Mouse (Mus musculus): ENCODE measurements at regions not wholly inside any gene's neighbourhood (a gene's known extent, or its start where the extent isn't known, plus 50 kb on each side); places are given as distances from the start of the nearest gene placed in this dataset.
A peak's percentile ranks its signal among the peaks of the same experiment; 100 is the strongest.

DNA sequence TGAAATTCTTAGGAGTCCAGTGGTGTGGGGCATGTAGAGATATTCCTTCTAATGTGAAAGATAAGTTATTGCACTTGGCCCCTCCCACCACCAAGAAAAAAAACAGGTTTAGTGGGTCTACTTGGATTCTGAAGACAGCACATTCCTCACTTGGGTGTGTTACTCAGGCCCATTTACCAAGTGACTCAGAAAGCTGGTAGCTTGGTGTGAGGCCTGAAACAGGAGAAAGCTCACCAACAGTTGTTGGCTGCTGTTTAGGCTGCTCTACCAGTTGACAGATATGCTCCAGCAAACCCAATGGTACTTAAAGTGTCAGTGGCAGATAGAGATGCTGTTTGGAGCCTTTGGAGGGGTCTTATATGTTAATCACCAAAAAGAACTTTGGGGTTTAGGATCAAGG is 207.8 kb upstream of the Gm11042 start:
- no peak for DNase-seq (ENCODE audit: low read depth, low spot score)

DNA sequence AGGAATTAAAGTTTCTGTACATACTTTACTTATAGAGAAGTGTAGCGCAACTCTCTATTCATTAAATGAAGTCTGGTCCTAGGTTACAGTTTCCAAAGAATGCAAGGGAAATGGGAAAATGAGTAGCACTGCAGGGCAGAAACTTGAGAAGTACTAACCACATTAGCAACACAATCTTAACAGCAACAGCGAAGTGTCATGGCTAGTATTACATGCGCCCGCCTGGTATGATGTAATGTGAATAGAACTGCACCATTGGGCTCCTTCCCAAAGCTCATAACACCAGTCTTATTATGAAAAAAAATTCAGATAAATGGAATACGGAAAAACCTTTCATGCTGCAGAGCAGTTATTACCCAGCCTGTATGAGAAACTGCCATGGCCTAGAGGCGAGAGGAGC is 201.8 kb upstream of the Gm11042 start:
- peak; percentile 4 for DNase-seq (ENCODE audit: low read depth, low spot score)

DNA sequence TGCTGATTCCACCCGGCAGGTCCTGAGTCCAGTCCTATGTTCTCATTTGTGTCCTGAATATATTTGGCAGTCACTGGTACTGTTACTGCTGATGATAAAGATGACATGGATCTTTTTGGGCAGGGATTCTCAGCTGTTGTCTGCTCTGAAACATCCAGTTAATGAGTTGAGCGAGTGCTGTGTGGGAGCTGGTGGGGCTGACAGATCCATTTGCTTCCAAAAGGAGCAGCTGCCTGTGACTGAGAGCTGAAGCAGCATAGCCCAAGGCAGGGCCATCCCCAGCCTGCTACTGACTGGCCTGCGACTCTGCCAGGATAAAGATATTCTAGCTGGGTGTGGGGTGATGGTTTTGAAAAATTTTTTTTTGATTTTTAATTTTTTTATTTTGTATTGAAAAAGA is 200.3 kb upstream of the Gm11042 start:
- DNase-seq (ENCODE audit: low read depth, low spot score) = peak; percentile 20

DNA sequence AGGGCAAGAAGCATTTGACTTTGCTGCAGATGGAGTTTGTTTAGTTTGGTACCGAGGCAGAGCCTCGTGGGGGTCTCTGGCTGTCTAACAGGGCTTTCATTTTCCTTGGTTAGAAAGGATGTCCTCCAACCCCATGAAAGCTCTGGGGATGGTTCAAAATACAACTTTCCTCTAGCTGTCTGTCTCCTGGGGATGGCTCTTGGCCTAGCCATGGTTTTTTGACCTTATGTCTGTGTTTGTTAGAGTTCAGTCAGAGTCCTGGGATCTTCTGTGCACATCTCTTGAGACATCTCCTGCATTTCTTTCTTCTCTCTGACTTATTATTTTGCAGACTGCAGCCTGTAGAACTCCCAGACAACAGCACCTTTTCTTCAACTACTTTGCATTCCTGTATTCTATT is 186.6 kb upstream of the Gm11042 start:
- DNase-seq (ENCODE audit: low read depth, low spot score) = no peak

DNA sequence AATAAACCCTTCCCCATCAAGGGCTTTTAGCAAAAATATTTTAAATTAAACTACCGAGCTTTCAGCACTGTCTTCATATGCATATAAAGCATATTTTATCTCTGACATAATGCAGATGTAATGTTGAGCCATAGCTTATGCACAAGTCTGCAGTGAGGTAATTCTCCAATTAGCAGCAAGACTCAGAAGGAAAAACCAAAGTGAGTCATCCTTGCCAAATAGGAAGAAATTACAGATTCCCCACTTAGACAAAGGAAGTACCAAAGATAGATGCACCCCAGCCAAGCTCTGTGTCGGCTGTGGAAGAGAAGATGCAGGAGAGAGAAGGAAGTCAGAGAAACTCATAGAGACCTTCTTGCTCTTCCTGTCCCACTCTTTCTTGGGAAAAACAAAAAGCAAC is 161.4 kb upstream of the Gm11042 start:
- no peak for DNase-seq (ENCODE audit: low read depth, low spot score)

DNA sequence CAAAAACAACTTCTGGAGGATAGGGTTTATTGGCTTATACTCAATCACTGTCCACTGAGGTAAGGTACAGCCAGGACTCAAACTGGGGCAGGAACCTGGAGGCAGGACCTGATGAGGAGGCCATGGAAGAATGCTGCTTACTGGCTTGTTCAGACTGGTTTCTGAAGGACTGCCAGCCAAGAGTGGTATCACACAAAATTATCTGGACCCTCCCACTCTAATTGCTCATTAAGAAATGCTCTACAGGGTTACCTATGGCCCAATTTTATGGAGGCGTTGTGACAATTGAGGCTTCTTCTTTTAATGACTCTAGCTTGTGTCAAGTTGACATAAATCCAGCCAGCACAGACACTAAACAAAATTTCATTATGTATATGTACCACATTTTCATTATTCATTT is 158.5 kb upstream of the Gm11042 start:
- DNase-seq (ENCODE audit: low read depth, low spot score) = no peak

DNA sequence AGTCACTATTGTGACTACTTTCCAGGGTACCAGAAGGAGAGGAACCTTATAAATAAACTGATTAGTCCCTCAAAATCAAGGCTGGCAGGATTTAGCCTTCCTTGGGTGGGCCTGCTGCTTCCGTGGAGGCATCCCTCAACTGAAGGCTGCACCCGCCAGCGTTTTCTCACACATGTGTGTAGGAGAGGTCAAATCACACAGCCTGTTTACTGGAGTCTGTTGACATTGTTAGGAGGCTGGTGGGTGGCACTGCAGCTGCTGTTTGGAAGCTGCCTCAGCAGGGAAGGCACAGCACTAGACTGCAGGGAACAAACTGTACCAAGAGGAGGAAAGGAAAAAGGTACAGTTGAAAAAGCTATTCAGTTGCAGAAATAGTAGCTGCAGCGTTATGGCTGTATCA is 142.3 kb upstream of the Gm11042 start:
- DNase-seq (ENCODE audit: low read depth, low spot score) = no peak

DNA sequence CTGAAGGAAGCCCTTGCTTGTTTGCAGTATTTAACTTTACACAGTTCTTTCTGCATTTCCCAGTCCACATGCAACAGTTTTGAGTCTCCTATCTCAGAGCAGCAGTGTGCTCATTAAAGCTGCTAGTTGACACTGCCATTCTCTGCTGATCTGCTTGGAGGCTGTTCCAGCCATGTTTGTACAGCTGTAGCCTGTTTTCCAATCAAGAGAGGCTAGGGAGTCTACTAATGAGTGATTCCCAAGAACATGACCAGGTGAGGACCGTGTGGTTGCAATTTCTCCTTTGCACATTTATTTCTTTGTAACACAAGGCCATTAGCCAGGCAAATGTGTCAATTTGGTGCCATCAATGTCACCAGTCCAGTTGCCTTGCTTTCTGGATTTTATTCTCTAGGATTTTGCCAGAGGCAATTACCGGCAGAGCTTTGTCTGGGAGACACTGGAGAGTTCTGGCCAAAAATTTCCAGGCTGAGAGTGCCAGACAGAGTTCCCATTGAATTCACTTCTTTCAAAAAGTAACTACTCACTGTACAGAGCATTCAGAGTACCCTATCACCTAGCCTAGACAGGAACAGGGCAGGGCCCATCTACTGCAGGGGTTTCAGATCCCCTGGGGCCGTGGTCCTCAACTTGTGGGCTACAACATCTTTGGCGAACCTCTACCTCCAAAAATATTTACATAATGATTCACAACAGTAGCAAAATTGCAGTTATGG is 136.3 kb upstream of the Gm11042 start:
- DNase-seq (ENCODE audit: low read depth, low spot score) = no peak

DNA sequence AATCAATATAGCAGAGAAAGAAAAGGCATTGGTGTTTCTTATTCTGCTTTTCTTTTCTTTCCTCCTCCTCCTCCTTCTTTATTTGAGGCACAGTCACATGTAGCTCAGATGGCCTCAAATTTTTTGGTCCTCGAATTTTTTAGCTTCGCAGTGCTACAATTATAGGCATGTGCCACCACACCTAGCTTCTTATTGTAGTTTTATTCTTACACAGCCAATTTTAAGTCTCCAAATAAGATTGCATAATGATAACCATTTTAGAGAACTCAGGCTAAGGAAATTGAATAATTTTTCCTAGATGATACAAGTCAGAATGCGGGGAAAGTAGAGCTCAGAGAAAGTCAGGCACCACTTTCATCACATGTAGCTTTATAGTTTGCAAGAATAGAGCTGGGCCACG is 132.1 kb upstream of the Gm11042 start:
- no peak for DNase-seq (ENCODE audit: low read depth, low spot score)

DNA sequence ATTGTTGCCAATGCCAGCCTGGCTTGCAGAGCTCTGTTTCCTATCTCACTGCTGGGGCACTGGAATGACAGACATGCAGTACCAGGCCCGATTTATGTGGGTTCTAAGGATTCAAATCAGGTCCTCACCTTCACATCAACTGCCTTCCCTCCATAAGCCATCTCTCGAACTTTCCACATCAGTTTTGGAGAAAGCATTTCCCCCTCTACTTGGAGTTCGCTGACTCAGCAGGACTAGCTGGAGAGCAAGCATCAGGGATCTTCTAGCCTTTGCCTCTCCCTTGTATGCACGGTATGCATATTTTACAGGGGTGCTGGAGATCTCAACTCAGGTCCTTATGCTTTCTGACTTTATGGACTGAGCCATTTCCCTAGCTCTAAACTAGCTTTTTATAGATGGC is 118.7 kb upstream of the Gm11042 start:
- DNase-seq (ENCODE audit: low read depth, low spot score) = no peak

DNA sequence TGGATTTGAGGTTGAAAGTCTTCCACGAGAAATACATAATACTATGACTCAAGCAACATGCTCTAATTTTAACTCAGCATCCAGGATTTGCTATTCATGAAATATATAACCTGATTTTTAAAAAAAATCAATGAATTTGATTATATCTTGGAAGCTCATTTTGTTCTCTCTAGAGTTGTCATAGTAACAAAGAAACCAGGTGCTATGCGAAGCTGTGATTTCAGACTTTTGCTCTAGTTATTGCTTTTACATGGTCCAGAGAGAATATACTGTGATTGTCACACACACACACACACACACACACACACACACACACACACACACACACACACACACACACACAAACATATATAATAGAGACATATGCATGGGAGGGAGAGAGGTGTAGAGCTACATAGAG is 98.5 kb upstream of the Gm11042 start:
- DNase-seq (ENCODE audit: low read depth, low spot score) = no peak

DNA sequence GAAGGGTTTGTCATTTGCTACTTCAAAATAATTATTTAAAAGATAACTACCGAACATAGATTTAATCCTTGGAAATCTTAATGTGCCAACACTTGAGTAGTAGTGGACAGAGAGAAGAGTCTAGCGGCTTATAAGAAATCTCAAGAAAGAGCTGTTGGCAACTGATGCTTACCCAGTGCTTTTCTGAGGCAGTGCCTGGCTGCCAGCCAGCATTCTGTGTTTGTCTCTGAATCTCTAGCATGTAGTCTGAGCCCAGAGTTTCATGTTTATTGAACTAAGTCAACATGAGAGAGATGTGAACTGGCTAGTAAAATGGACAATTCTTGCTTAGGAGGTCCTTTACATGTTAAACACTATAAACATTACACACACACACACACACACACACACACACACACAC is 94.3 kb upstream of the Gm11042 start:
- no peak for DNase-seq (ENCODE audit: low read depth, low spot score)

DNA sequence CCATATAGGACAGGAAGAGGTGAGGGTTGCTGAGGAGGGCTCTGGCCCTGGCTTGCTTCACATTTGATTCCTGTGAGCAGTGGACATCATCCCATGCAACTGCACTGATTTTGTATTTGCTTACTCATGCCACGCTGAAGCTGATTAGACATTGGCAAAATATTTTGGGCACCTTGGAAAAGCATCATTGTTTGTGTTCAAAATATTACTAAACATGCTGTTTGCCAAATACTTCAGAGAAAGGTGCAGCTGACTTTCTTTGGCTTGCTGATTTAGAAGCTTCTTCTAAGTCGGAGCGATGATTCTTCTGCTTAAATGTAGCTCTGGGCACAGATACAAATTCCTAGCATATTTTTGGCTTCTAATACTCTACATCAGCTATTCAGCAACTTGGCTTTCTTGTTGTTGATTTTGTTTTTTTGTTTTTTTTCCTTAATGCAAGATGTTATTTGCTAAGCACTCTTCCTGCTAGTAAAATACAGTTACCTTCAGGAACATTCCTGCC is 91.4 kb upstream of the Gm11042 start:
- no peak for DNase-seq (ENCODE audit: low read depth, low spot score)

DNA sequence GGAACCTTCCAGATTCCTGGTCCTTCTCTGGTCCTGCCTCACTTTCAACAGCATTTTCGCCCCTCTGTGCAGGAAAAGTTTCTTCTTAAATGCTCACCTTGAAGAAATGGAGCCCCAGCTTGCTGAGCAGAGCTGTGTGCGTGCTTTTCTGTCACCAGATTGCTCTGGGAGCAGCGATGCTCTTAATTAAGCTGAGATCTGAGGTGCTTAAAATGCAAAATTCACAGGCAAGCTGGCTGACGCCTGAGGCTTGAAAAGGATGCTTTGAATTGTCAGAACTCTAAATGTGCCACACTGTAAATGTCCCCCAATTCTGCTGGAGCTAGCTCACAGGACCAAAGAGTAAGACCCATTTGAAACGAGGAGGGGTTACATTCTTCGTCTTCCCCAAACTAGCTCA is 73.6 kb upstream of the Gm11042 start:
- DNase-seq (ENCODE audit: low read depth, low spot score) = no peak
